Mouse (Mus musculus) adipocyte (in vitro differentiated cells): ENCODE data around the gene Fam57b.

Experiments
- DNase-seq: peaks from one replicate; pipeline ENCODE4 v3.0.0-alpha.2; 2016; ENCODE audit warnings: low spot score

Fam57b gene

GRCm38 (mm10) chr7:126799050-126799467 is 1.6 kb downstream of the Fam57b start:
- DNase-seq = peak; percentile 94

DNA sequence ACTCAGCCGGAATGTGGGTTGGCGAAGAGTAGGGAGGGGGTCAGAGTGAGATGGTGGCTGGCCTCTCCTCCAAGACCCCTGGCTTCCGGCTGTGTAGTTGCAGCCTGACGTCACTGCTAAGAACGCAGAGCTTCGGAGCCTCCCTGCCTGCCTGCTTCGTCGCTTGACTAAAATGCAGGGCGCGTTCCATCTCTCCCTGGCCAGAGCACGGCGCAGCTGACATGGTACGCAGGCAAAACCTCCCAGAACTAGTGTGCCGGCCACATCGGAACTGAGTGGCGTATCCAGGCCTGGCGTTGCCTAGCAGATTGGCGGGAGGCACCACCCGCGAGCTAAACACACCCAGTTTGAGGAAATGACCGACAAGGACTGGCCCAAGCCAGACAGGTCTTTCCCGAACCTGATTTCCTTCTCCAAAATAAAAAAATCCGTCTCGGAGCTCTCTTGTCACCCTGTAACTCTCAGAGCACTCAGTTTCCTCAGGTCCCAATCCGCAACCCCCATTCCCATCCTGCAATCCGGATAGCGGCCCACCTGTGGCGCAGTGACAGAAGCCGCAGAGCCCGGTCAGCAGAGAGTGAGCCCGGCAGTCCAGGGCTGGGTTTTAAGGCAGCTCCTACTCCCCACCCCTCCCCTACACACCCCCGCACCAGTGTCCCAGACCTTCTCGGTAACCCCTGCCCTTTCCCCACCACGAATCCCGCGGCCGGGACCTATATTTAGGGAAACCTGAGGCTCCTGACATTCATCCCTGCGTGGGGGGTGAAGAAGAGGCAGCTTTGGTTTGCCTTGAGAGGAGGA is 2.2 kb downstream of the Fam57b start:
- no peak for DNase-seq

GRCm38 (mm10) chr7:126800269-126801056 is 3.0 kb downstream of the Fam57b start:
- no peak for DNase-seq

DNA sequence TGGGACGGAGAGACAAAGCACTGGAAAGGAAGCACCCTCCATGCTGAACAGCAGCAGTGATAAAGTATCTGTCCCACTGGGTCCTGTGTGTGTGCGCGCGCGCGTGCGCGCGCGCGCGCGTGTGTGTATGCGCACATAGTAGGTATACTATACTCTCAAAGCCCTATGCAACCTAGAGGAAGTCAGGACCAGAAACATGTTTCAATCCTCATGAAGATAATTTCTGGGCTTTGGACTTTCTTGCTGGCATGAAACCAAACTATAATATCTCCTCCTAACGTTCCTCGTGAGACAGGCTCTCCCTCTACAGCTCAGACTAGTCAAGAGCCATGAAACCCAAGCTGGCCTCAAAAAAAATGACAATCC is 3.6 kb downstream of the Fam57b start:
- DNase-seq = no peak

GRCm38 (mm10) chr7:126802134-126802889 is 4.8 kb downstream of the Fam57b start:
- no peak for DNase-seq

GRCm38 (mm10) chr7:126803181-126803580 is 5.7 kb downstream of the Fam57b start:
- no peak for DNase-seq

DNA sequence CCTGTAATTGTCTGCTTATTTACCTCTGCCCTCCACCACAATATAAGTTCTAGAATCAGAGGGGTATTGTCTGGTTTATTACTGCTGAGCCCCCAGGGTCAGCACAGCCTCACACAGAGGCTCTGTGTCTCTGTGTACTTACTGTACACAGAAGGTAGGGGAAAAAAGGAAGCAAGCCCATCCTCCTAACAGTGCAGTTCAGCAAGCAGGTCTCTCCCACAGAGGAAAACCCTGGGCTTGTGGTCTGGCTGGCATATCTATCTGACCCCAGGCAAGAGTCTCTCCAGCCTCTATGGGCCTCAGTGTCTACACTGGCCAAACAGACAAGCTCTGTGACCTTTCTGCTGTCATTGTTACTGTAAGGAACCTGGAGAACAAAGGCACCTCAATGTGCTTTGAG is 6.3 kb downstream of the Fam57b start:
- no peak for DNase-seq

GRCm38 (mm10) chr7:126806956-126807355 is 9.5 kb downstream of the Fam57b start:
- peak; percentile 78 for DNase-seq

- peak; percentile 51 for DNase-seq
These were observed 9.9 kb downstream of the Fam57b start for GRCm38 (mm10) chr7:126807405-126807804.

- peak; percentile 65 for DNase-seq
These were observed 11.4 kb downstream of the Fam57b start for GRCm38 (mm10) chr7:126808703-126809455.

DNA sequence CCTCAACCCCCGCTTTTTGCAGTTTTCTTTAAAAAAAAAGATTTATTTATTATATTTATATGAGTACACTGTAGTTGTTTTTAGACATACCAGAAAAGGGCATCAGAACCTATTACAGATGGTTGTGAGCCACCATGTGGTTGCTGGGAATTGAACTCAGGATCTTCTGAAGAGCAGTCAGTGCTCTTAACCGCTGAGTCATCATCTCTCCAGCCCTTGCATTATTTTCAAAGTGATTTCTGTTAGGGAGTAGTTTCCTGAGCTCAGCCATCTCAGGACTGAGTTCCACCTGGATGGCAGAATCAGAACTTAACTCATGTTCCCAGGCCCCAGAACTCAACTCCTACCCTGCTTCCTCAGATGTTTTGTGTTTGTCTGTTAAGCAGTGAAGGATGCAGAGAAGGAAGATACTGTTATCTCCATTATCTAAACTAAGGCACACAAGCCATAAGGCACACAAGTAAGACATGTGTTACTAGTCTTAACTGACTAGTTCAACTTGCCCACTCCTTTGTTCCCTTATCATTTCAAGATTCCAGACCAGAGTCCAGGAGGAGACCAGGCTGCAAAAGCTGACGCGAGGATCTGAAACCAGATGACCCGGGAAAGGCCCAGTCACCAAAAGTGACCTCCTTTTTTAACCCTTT is 12.4 kb downstream of the Fam57b start:
- no peak for DNase-seq

DNA sequence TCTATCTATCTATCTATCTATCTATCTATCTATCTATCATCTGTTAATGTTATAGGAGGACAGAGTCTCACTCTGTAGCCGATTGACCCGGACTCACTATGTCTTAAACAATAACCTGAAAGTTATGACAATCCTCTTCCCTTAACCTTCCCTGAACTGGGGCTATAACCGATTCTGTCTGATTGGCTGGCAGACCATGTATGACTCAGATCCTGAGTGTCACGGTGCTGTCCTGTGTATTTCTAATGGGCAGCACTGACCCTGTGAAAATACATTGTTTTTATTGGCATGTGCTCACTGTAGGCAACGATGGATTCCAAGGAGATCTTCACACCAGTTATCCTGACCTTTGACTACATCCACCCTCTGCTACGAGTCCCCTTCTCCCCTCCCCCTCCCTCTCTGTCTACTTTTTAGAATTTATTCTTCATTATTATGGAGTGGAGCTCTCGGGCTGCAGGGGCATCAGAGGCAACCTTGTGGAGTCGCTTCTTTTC is 18.3 kb downstream of the Fam57b start:
- DNase-seq = peak; percentile 51

DNA sequence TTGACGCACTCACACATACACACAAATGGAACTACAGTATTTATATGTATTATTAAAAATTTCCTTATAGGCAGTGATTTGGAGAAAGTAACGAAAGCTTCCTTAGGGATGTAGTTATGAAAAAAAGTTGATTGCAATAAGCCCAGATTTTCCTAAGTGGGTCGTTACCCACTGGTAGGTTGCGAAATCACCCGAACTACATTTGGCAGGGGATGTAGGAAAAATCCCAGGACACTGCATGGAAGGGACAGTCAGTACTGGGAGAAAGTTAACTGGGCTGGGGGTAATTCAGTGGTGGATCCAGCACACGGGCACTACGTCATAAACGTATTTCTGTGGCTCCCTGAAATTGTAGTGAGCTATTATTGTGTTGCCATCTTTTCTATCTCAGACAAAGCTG is 19.0 kb downstream of the Fam57b start:
- peak; percentile 80 for DNase-seq

- no peak for DNase-seq
These were observed 20.1 kb downstream of the Fam57b start for GRCm38 (mm10) chr7:126817595-126817994.

DNA sequence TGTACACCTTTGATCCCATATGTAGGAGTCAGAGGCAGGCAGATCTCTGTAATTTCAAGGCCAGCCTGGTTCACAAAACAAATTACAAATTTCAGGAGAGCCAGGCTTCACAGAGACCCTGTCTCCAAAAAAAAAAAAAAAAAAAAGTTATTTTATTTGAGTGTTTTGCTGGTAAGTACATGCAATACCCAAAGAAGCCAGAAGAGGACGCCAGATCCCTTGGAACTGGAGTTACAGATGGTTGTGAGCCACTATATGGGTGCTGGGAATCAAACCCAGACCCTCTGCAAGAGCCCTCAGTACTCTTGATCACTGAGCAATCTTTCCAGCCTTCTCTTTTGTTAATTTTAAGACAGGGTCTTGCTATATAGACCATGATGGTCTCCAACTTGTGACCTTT is 21.4 kb downstream of the Fam57b start:
- no peak for DNase-seq

DNA sequence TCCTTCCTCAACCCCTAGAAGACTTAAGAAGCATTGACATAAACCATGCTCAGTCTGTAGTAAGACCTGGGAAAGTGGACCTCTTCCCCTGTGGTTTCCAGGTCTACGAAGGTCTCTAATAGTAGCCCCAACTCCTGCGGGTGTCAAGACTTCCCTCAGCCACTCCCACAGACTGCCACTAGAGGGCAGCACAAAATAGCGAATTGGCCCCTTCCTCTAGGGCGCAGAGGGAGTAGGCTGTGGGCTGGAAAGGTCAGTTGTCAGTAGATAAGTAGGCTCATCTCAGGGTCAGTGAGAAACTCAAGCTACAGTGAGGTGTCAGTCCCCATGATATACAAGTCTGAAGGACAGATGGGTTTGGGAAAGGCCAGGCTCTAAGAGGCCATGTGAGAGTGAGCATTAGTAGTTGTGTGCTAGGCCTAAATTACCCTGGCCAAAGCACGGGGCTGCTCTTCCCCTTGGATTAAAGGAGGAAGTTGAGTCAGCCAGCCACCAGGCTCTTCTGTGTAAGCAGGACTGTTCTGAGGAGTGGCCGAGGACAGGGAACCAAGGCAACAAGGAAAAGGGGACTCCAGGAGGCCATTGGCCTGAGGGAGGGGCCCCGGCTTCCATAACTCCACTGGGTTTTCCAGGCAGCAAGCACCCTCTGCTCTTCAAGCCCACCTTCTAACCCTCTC is 24.5 kb downstream of the Fam57b start:
- DNase-seq = peak; percentile 81

- no peak for DNase-seq
These were observed 25.3 kb downstream of the Fam57b start for GRCm38 (mm10) chr7:126822741-126823140.

DNA sequence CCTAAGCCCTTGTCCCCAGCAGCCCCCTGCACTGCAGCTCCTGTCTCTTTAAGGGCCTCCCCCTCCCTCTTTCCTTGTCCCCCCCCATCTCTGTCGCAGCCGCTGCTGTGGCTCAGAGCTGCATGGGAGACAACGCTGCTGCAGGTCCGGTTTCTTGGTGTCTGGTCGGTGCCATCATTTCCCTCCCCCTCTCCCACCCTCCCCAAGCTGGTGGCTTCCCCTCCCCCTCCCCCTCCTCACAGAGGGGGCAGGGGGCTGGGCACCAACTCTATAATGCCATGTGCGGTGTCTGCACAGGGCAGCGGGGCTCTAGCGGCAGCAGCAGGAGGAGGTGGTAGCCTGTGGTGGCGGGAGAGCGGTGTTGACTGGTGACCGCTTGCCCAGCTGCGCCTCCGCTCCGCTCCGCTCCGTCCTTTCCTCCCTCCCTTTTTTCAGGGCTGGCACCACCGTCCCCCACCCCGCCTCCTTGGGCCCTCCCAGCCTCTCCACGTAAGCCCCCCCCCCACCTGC is 25.8 kb downstream of the Fam57b start:
- no peak for DNase-seq

DNA sequence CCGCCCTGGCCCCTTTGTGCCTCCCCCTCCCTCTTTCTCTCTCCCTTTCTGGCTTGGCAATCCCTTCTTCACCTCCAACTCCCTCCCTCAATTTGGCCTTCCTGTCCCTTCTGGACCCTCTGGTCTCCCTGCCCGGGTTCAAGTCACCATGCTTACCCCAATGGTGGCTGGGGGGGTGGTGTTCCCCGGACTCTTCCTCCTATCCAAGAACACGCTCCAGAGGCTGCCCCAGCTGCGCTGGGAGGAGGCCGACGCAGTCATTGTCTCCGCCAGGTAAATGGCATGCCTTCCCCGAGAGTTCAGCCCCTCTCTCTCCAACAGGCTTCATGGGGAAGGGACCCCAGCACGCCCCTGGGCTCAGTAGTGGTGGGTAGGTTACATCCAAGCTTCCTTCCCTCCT is 26.5 kb downstream of the Fam57b start:
- no peak for DNase-seq

DNA sequence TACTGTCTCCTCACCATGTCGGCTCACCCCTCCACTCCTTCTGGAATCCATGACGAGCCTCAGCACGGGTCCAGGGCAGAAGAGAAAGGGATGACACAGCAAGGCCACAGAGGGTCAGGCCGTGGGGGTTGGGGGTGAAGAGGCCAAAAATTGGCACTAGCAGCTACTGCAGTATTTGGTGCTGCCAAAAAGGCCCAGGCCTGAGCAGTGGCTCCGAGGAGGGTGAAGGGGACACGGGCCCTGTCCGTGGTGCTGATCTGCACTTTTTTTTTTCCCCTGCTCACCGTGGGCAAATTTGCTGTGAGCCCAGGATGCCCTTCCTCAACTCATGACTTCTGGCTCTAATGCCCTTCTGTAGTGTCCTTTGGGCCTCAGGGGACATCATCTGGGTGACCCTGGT is 27.9 kb downstream of the Fam57b start:
- DNase-seq = peak; percentile 65
